Mouse (Mus musculus): ENCODE data around the gene Ints13. TPM values are rescaled to one million over a fixed set of nuclear protein-coding genes. Genes with fewer than 3 reads are reported as not detected.

Gene Ints13
- 75.7 and 77.0 TPM in 2 replicates for polyA plus RNA-seq (2015; fragmentation: Nextera tagmentation; extraction: Ambion mirVana)

DNA sequence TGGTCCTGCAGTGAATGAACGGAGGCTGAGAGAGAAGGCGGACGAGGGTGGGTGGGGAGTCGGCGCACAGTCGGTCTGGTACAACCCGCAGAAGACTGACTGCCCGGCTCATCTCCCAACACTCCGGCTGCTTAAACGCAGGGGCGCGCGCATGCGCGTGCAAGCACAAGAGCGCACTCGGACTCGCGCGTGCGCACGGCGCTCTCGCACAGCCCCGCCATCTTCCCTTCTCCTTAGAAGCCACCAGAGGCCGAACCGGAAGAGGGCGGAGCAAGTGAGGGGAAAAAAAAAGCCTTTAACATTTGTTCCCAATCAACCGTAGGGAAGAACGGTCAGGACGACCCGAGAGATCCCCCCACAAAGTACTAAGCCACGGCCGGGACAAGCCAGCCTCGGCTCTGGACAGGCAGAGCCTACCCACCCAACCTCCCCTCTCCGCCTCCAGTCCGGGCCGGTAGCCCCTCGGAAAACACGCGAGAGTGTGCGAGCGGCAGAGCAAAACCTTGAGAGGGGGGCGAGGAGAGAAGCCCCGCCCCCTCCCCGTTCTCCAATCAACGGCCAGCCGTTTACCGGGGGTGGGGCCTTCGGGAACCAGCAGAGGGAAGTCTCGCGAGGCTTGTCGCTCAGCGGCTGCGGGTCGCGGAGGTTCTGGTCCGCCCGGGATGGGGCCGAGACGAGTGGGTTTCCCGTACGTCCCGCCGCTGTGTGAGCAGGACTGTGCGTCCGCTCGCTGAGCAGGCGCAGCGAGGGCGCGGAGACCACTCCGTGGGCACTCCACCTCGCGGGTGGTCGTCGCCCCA, at the start of gene Ints13:
Ints13 (minus strand) TSS at position 526 of the 800 bp plus-strand sequence.
- 0 out of 2 replicates have a peak, but pooled peaks cover 5% of the 10 kb centered on the region for H3K36me3 ChIP-seq
- peak within 1 kb of the TSS; percentile 96 for H3K27ac ChIP-seq
- peak within 1 kb of the TSS; percentile 96 for H3K9ac ChIP-seq
- H3K4me3 ChIP-seq, result peak within 1 kb of the TSS; percentile 92
- peak; percentile 94 for ATAC-seq (ENCODE audit: insufficient number of reproducible peaks, insufficient read depth, low FRiP score, low TSS enrichment, low read depth)
- H3K4me1 ChIP-seq, result peaks cover 25% of the 10 kb centered on the region
- H3K9me3 ChIP-seq, result no peaks in the 10 kb centered on the region
- H3K27me3 ChIP-seq, result no peaks in the 10 kb centered on the region
- peak within 1 kb of the TSS; percentile 70 for H3K4me2 ChIP-seq
- under 1% methylated on average over 77 of the region's 77 CpGs for WGBS

DNA sequence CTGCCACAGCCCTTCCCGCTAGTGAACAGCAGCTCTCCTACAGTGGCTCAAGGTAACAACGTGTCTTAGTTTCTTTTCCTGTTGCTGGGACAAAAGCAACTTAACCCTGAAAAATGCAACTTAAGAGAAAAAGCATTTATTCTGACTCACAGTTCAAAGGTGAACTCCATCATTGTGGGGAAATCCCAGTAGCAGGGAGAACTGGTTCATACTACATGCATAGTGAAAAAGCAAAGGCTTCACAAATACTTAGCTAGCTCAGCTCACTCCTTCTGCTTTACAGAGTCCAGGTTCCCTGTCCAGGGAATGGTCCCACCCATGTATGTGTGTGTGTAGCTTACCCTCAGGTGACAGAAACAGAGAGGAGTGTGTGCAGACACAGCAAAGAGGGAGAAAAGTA, 39.0 kb upstream of the Ints13 start:
- Histone ChIP-seq H3K36me3 (peaks cover 85% of the 10 kb centered on the region), H3K4me1 (no peaks in the 10 kb centered on the region), H3K9me3 (no peaks in the 10 kb centered on the region), H3K9ac (no peak overlapping the region), H3K27ac (no peak overlapping the region), H3K4me3 (no peak overlapping the region), H3K4me2 (no peak overlapping the region), H3K27me3 (no peaks in the 10 kb centered on the region)
- no peak for ATAC-seq (ENCODE audit: insufficient number of reproducible peaks, insufficient read depth, low FRiP score, low TSS enrichment, low read depth)
- 87% methylated on average over 2 of the region's 2 CpGs for WGBS

GRCm38 (mm10) chr6:146615891-146616290, 38.3 kb upstream of the Ints13 start:
- no peak for ATAC-seq (ENCODE audit: insufficient number of reproducible peaks, insufficient read depth, low FRiP score, low TSS enrichment, low read depth)
- H3K36me3 ChIP-seq, result peaks cover 81% of the 10 kb centered on the region
- 95% methylated on average over 8 of the region's 8 CpGs for WGBS
- no peaks in the 10 kb centered on the region for H3K9me3 ChIP-seq
- H3K4me3 ChIP-seq, result no peak overlapping the region
- no peak overlapping the region for H3K4me2 ChIP-seq
- H3K27me3 ChIP-seq, result no peaks in the 10 kb centered on the region
- H3K4me1 ChIP-seq, result no peaks in the 10 kb centered on the region
- no peak overlapping the region for H3K9ac ChIP-seq
- H3K27ac ChIP-seq, result no peak overlapping the region

DNA sequence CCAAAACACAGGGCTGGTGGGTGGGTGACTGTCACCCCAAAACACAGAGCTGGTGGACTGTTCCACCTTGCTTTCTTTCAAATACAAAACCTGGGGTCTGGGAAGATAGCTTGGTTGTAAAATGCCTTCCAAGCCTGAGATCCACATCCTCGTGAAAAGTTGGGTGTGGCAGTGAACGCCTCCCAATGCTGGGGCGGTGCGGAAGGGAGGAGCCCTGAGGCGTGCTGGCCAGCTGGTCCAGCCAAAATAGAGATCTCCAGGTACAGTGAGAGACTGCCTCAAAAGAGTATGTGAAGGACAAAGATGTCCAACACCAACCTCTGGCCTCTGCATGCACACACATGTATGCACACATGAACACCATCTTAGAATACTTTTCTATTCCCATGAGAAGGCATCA, 36.9 kb upstream of the Ints13 start:
- Histone ChIP-seq H3K9ac (no peak overlapping the region), H3K9me3 (no peaks in the 10 kb centered on the region), H3K36me3 (peaks cover 81% of the 10 kb centered on the region), H3K4me2 (no peak overlapping the region), H3K4me1 (no peaks in the 10 kb centered on the region), H3K27ac (no peak overlapping the region), H3K27me3 (no peaks in the 10 kb centered on the region), H3K4me3 (no peak overlapping the region)
- 92% methylated on average over 5 of the region's 5 CpGs for WGBS
- no peak for ATAC-seq (ENCODE audit: insufficient number of reproducible peaks, insufficient read depth, low FRiP score, low TSS enrichment, low read depth)

DNA sequence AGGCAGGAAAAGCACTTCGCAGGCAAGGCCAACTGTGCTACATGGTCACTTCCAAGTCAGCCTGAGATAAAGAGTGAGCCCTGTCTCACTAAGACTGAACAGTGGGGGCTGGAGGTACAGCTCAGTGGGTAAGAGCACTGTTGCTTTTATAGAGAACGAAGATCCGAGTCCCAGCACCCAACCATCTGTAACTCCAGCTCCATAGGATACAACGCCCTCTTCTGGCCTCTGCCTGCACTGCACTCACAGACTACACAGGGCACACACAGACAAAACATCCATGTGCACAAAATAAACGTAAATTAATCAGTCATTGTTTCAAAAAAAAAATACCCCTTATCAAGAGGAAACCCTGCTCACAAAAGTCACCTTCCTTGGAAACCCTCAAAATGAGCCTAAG, 36.3 kb upstream of the Ints13 start:
- H3K27me3 ChIP-seq, result no peaks in the 10 kb centered on the region
- 84% methylated on average over 5 of the region's 5 CpGs for WGBS
- peaks cover 83% of the 10 kb centered on the region for H3K36me3 ChIP-seq
- H3K4me1 ChIP-seq, result no peaks in the 10 kb centered on the region
- H3K9ac ChIP-seq, result no peak overlapping the region
- H3K9me3 ChIP-seq, result no peaks in the 10 kb centered on the region
- ATAC-seq (ENCODE audit: insufficient number of reproducible peaks, insufficient read depth, low FRiP score, low TSS enrichment, low read depth), result no peak
- H3K27ac ChIP-seq, result no peak overlapping the region
- H3K4me3 ChIP-seq, result no peak overlapping the region
- H3K4me2 ChIP-seq, result no peak overlapping the region

- H3K4me3 ChIP-seq, result no peak overlapping the region
- WGBS, result 89% methylated on average over 5 of the region's 5 CpGs
- H3K4me1 ChIP-seq, result no peaks in the 10 kb centered on the region
- H3K36me3 ChIP-seq, result peaks cover 83% of the 10 kb centered on the region
- no peaks in the 10 kb centered on the region for H3K9me3 ChIP-seq
- no peak for ATAC-seq (ENCODE audit: insufficient number of reproducible peaks, insufficient read depth, low FRiP score, low TSS enrichment, low read depth)
- H3K4me2 ChIP-seq, result no peak overlapping the region
- no peak overlapping the region for H3K27ac ChIP-seq
- H3K9ac ChIP-seq, result no peak overlapping the region
- no peaks in the 10 kb centered on the region for H3K27me3 ChIP-seq
Observed at GRCm38 (mm10) chr6:146612736-146613135, 35.1 kb upstream of the Ints13 start.

DNA sequence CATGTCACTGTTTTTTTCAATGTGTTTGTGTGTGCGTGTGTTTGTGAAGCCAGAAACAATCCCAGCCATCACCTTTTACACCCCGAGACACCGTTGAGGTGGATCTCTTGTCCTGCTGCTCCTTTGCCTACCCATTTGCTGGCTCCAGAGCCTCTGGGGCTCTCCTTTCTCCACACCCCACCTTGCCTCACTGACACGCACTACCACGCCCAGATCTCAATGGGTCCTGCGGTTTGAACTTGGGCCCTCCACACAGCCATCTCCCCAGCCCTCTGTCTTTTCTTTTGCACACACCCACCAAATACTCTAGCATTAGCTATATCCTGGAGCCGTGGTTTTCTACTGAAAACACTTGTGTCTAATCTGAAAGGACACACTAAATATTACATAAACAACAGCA, 34.3 kb upstream of the Ints13 start:
- WGBS, result 90% methylated on average over 7 of the region's 7 CpGs
- H3K4me1 ChIP-seq, result no peaks in the 10 kb centered on the region
- no peaks in the 10 kb centered on the region for H3K27me3 ChIP-seq
- H3K4me3 ChIP-seq, result no peak overlapping the region
- no peak overlapping the region for H3K27ac ChIP-seq
- no peak overlapping the region for H3K4me2 ChIP-seq
- no peaks in the 10 kb centered on the region for H3K9me3 ChIP-seq
- no peak for ATAC-seq (ENCODE audit: insufficient number of reproducible peaks, insufficient read depth, low FRiP score, low TSS enrichment, low read depth)
- peaks cover 83% of the 10 kb centered on the region for H3K36me3 ChIP-seq
- no peak overlapping the region for H3K9ac ChIP-seq

DNA sequence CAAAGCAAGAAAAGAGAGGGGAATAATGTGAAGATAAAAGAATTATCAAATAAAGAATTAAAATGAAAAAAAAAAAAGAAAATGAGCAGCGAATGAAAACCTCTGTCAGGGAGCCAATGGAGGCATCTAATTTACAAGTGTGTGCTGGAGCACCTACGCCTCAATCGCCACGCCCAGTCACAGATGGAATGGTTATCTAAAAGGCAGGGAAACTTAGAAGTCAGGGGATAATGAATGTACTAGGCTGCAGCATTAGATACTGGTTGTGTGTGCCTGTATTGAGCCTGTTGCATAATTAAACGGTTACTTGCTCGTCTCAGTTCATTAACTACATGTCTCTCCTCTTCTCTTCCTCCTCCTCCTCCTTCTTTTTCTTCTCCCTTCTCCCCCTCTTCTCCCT, 33.8 kb upstream of the Ints13 start:
- no peak for ATAC-seq (ENCODE audit: insufficient number of reproducible peaks, insufficient read depth, low FRiP score, low TSS enrichment, low read depth)
- peaks cover 83% of the 10 kb centered on the region for H3K36me3 ChIP-seq
- H3K9ac ChIP-seq, result no peak overlapping the region

GRCm38 (mm10) chr6:146603651-146604050, 26.0 kb upstream of the Ints13 start:
- Histone ChIP-seq H3K27me3 (no peaks in the 10 kb centered on the region), H3K27ac (no peak overlapping the region), H3K4me1 (no peaks in the 10 kb centered on the region), H3K4me2 (no peak overlapping the region), H3K9me3 (no peaks in the 10 kb centered on the region), H3K36me3 (peaks cover 89% of the 10 kb centered on the region), H3K9ac (no peak overlapping the region), H3K4me3 (no peak overlapping the region)
- WGBS, result 85% methylated on average over 10 of the region's 10 CpGs
- no peak for ATAC-seq (ENCODE audit: insufficient number of reproducible peaks, insufficient read depth, low FRiP score, low TSS enrichment, low read depth)

More for the DNA sequence above, 33.8 kb upstream of the Ints13 start:
- Histone ChIP-seq H3K4me2 (no peak overlapping the region), H3K4me1 (no peaks in the 10 kb centered on the region), H3K27ac (no peak overlapping the region), H3K4me3 (no peak overlapping the region), H3K9me3 (no peaks in the 10 kb centered on the region), H3K27me3 (no peaks in the 10 kb centered on the region)
- 89% methylated on average over 6 of the region's 6 CpGs for WGBS

DNA sequence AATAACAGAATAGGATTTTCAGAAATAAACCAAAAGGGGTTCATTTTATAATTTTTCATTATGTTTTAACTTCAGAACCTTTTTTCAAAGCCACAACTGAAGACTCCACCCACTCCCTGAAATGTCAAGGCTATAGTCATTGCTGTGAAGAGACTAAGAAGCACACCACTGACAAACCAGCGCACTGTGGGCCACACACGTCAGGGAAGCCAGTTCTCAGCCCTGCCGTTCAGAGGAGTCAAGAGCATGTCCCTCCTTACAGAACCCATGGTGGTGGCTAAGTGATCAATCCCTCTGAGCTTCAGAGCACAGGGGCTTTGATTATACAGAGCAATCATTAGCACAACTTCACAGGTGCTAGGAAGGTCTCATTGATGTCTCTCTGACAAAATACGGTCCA, 25.0 kb upstream of the Ints13 start:
- WGBS, result 88% methylated on average over 4 of the region's 4 CpGs
- no peak overlapping the region for H3K27ac ChIP-seq
- H3K4me3 ChIP-seq, result no peak overlapping the region
- no peaks in the 10 kb centered on the region for H3K4me1 ChIP-seq
- no peaks in the 10 kb centered on the region for H3K9me3 ChIP-seq
- no peak overlapping the region for H3K4me2 ChIP-seq
- H3K36me3 ChIP-seq, result peaks cover 81% of the 10 kb centered on the region
- no peaks in the 10 kb centered on the region for H3K27me3 ChIP-seq
- no peak for ATAC-seq (ENCODE audit: insufficient number of reproducible peaks, insufficient read depth, low FRiP score, low TSS enrichment, low read depth)
- H3K9ac ChIP-seq, result no peak overlapping the region

- Histone ChIP-seq H3K4me2 (no peak overlapping the region), H3K27ac (no peak overlapping the region)
Observed at GRCm38 (mm10) chr6:146585134-146585533, 7.5 kb upstream of the Ints13 start.

GRCm38 (mm10) chr6:146583366-146584046, 5.9 kb upstream of the Ints13 start:
- ATAC-seq (ENCODE audit: insufficient number of reproducible peaks, insufficient read depth, low FRiP score, low TSS enrichment, low read depth), result no peak
- 73% methylated on average over 2 of the region's 2 CpGs for WGBS

More at GRCm38 (mm10) chr6:146585134-146585533, 7.5 kb upstream of the Ints13 start:
- H3K9ac ChIP-seq, result no peak overlapping the region
- 86% methylated on average over 4 of the region's 5 CpGs for WGBS
- ATAC-seq (ENCODE audit: insufficient number of reproducible peaks, insufficient read depth, low FRiP score, low TSS enrichment, low read depth), result no peak
- peaks cover 43% of the 10 kb centered on the region for H3K36me3 ChIP-seq
- H3K4me3 ChIP-seq, result no peak overlapping the region
- H3K4me1 ChIP-seq, result 0 out of 2 replicates have a peak, but pooled peaks cover 6% of the 10 kb centered on the region
- no peaks in the 10 kb centered on the region for H3K27me3 ChIP-seq
- no peaks in the 10 kb centered on the region for H3K9me3 ChIP-seq

More at GRCm38 (mm10) chr6:146583366-146584046, 5.9 kb upstream of the Ints13 start:
- H3K36me3 ChIP-seq, result peaks cover 26% of the 10 kb centered on the region
- peaks cover 13% of the 10 kb centered on the region; the same call in 1 of the 2 replicates for H3K4me1 ChIP-seq
- H3K9me3 ChIP-seq, result no peaks in the 10 kb centered on the region
- no peaks in the 10 kb centered on the region for H3K27me3 ChIP-seq
- H3K4me2 ChIP-seq, result no peak overlapping the region
- no peak overlapping the region for H3K9ac ChIP-seq
- no peak overlapping the region for H3K27ac ChIP-seq
- no peak overlapping the region for H3K4me3 ChIP-seq

Measured in embryonic facial prominence, embryonic 13.5 days (tissue).